Mouse (Mus musculus) natural killer cell, adult 2 months (primary cell): ENCODE results near the gene Ptprm.

Experiments used
- DNase-seq, 2 experiments: peaks; one replicate each; pipeline ENCODE4 v3.0.0; 2022; ENCODE audit warnings: low spot score in 2 of 2

The Ptprm gene

DNA sequence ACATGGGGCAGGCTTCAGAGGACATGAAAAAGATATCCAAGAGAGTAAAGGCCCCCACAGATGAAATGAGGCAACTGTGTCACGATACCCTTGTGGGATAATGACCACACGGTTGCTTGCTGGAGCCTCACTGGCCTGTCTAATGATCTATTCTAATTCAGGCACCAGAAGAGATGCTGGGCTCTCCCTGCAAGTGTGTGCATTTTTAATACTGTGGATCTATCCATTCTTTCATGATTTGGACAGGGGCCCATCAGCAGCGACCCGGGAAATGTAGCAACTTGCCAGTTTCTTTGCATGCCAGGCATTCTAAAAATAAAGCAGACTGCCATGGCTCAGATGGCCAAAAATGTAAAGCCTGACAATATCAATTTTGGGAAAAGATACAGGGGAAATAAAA, 280.7 kb downstream of the Ptprm start:
- no peak for DNase-seq

DNA sequence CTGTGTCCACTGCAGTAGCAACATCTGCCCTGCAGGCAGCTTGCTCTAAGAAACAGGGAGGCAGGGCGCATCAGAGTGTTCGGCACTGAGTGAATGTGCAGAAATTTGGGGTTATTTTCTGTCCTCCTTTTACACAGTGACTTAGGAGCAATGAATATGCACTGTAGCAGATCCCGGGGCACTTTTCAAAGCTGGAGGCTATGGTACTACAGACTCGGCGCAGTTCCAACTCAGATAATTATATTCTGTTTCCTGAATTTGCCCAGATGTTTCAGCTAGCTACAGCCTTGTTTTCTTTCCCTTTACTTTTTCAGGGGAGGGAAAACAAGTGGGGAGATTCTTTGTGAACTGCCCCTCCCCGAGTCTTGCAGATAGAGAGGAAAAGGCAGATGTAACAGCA, 281.1 kb downstream of the Ptprm start:
- no peak for DNase-seq

DNA sequence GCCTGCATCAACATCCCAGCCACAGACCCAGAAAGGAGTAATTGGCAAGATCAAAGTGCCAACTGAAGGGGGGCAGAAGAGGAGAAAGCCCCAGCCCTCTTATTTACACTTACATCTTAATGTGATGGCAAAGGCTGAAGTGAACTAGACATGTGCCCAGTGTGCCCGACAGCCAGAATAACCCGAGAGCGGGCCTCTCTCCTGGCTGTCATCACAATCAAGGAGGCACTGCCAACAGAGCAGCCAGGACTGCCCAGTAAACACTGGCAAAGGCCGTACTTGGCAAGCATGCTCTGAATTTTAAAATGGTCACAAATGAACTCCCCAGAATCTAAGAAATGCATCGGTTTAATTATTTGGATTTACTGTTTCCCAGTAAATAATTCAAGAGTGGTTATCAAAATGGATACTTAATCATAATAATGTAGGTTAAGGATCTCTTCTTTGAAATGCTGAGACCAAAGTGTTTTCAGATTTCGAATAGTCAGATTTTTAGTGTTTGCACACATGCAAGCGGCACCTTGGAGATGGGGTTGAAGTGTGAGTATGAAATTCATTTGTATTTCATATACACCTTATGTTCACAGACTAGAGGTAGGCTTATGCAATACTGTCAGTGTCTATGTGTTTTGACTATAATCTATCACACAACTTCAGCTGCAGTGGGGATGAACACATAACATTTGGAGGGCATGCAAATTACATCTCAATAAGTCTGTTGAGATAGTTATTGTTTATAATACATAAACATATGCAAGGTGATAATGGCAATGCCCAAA, 282.8 kb downstream of the Ptprm start:
- no peak for DNase-seq

DNA sequence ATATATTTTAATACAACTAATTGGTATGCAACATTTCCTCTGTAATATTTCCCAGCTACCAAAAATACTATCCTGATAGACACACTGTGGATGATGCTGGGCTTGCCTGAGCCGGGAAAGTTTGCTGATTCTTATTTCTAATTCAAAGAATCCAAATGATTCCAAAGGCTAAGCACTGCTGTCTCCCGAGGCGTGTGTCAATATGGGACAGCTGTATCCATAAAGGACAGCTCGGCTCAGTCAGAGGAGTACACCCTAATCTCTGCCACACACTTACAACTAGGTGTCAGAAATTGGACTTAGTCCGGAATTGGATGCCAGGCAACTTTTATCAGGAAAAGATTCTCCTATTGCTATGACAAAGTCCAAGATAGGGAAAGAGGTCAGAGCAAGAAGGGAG, 290.6 kb downstream of the Ptprm start:
- DNase-seq = no peak

DNA sequence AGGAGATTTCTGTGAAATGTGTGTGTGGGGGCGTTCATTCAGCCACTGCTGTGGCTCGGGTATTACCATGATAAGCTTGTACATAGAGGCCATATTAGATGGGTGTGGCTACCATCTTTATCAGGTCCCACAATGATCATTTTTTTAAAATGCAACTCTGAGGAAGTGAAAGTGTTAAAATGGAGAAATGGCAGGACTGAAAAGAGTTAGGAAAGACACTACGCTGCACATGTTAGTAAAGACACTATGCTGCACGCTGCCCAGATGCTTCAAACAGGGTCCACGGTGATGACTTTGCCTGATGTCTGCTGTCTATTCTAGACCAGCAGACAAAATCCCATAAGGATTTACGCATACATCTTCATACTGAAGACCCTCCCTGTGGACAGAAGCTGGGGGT, 298.6 kb downstream of the Ptprm start:
- DNase-seq = no peak

DNA sequence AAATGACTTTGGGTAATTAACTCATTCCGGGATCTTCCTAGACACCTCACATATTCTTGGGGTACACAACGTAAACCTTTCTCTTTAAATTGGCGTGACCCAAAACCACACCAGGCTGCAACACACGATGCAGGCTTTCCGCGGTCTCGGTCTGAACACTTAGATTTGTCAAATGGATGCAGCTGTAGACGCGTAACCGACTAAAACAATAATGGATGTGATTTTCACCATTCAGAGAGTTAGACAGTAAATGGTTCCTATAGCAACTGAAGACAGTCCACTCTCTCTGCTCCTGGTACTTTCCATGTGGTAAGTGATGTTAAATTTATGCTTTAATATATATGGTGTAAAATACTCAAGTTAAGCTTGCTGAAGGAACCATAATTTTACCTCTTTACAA, 300.1 kb downstream of the Ptprm start:
- DNase-seq = no peak

DNA sequence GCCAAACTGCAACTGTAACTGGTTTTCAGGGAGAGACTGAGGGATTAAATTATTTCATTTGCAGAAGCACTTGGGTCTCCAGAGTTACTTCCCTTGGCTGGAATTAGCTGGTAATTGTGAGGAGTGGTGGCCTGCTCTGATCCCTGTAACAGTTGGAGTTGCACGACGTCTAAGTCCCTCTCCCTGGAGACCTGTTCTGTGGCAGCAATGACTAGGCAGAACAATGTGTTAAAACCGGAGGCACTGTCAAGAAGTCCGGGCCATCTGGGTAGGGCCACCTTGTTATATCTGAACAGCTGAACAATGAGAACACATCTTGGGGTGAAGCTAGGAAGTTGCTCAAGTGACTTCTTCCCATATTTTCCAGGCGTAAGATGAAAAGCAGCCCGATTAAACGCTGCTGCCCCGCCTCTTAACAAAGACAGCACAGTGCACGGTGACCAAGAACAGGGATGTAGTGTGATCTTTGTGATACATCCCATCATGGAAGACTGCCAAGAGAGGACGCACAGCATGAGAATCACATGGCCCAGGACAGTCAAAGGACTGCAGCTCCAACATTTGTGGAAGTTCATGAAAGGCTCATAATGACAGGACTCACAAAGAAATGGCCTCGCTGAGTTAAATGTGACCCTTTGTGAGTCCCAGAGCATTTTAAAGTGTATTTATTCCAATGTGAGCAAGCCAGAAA, 301.5 kb downstream of the Ptprm start:
- DNase-seq = no peak

DNA sequence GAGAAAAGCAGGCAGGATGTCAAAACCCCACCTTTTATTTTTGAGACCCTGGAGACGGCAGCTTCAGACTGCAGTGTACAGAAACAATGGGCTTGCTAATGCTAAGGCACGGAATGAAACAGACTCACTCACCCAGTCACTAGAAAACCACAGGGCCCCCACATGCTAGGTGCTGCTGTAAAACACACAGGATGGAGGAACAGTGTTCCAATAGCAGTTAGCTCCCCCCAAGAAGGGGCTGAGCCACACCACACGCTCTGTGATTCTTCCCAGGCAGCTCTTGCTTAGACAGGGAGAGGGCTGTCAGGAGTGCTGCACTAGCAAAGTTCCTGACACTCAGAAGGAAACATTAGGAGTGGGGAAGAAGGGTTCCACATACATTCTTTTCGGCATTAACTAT, 306.6 kb downstream of the Ptprm start:
- DNase-seq = no peak

DNA sequence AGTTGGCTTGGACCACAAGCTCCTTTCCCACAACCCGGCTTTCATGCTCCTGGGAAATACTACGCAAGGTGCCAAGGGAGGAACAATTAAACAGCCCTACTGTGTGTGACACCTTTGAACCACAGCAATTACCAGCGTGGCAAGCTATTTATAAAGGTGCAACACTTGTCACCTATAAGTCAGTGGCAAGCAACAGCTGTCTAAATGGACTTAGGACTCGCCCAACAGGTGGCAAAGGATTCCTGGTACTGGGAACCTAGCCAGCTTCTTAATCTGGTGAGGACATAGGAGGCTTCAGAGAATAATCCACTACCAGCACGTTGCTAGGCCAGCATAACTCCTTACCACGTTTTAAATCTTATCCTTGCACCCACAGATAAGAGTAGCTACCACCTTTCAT, 315.7 kb downstream of the Ptprm start:
- no peak for DNase-seq

DNA sequence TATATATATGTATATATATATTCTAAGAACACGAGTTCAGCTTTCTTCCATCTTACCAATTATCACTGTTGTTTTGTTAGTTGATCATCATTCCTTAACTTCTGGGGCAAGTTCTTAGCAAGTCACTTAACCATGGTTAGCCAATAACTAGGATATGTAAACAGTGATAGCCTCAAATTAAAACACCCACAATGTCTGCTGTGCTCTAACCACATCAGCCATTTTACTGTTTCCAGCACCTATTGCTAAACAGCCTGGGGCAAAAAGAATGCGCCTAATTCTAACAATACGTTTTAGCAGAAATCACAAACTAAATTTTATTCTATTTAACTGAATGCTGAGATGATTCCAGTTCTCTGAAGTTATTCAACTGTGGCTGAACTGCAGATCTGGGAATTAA, 320.7 kb downstream of the Ptprm start:
- no peak for DNase-seq

DNA sequence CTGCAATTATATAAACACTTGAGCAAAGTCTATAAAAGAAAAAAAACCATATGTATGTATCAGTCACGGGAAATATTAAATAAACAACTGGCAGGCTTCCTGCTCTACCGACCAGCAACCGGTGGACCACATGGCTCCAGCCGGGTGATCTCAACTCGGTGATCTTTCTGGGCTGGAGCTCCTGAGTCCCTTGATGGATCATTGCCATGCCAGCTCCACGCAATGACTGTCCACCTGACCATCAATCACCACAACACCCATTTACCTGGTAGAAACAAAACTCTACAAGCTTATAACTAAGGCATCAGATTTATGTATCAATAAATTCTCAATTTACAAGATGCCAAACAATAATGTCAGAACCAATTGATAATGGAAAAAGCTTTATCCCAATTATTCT, 322.2 kb downstream of the Ptprm start:
- no peak for DNase-seq

DNA sequence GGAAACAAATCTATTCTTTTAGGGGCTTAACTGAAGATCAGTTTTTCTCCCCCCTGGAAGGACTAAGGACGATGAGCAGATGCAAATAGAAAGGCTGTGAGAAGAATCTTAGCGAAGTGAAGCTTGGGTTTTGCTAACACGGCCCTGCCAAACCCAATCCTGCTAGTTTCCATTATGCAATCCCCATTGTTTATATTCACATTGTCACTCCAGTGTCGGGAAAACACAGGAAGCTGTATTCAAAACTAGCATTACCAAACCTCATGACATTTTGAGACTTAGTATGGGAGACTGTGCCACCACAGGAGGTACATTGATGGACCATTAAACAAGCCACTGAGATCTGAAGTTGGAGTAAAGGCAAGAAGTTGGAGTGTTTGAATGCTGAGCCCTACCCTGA, 322.9 kb downstream of the Ptprm start:
- DNase-seq = no peak

DNA sequence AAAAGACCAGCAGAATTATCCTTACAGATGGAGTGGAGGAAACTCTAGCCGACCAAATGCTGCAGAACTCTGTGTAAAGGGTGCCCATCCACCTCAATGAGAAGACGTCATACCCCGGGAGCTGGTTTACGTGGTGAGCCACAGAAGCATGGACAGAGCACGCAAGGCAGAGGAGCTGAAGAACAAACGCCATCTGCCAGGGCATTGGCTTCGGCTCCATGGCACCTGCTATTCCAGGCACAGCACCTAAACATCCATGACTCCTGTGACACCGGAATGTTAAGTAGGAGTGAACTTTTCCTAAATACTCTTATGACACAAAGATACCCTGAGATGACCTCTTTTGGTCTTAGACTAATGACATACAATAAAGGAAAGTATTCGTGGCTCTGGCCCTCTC, 327.0 kb downstream of the Ptprm start:
- no peak for DNase-seq

DNA sequence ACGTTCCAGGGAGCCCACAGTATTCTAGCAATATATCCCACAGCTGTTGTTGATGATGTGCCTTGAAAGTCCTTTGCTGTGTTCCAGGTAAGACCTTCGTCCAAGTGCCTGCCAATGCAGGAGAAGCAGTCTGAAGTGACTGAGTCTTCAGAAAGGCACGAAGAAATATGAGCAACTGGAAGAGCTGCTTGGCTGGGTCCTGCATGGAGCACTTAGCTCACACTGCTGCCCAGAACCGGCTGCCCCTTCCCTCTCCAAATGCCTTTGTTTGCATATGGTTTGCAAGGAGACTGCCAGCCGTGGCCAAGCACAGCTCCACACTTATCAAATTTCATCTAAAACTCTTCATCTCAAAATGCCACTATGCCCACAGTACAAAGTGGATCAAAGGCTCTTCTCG, 337.8 kb downstream of the Ptprm start:
- DNase-seq = no peak

DNA sequence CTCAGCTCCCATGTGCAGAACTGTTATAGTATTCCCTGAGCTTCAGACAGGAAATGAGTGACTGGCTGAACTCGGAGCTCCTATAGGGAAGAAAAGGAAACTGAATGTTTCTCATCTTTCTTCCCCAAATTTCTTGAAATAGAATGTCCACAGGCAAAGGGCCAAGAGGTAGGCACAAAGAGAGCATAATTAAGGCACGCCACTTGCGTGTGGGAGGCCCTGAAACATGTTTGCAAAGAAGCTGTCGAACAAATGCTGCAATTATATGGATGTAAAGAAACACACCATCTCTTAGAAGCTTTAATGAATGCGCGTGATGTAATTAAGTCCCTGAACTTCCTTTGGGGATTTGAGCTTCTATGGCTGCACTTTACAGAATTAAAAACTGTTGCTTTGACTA, 341.0 kb downstream of the Ptprm start:
- no peak for DNase-seq

DNA sequence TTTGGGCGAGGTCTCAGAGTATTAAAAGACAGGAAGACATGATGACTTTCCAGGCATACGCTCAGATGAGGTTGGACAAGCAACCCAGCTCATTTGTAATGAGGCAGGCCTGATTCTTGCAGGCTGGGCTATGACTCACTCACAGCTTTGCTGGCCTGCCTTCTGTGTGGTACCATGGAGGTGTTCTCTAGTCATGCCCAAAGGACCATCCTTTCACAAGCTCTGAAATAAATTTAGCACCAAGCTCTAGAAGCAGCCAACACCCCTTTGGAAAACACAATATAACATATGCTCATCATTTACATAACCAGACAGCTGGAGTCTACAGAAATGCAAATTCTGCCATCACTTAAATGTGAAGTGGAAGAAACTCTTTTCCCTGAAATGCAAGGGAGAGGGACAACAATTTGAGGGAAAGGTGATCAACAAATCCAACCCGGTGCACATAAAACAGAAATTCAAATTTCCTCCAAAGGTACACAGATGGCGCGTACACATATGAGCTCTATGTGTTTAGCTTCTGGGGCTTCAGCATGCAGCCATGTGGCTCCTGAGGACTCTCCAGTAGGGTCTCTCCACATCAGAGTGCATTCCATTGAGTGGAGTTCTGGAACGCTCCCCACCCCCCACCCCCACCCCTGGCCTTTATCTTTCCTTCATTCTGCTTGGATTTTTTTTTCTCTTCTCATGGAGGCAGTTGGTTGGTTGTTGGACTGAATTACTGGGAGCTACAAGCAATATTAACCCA, 342.2 kb downstream of the Ptprm start:
- no peak for DNase-seq

DNA sequence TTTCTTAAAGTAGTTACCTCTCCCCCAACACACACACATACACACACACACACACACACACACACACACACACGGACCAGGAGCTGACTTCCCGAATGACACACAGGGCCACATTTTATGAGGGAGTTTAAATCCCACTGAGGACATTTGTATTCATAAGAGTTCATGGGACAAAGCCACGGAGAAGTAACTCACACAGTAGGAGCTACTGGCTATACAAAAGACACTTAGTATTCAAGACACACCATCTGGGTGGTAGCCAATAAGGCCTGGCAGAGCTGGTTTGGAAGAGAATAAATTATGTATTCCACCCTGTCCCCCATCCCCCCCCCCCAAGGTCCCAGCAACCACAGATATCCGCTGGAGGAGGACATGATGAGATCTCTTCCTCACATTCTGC, 344.1 kb downstream of the Ptprm start:
- no peak for DNase-seq

DNA sequence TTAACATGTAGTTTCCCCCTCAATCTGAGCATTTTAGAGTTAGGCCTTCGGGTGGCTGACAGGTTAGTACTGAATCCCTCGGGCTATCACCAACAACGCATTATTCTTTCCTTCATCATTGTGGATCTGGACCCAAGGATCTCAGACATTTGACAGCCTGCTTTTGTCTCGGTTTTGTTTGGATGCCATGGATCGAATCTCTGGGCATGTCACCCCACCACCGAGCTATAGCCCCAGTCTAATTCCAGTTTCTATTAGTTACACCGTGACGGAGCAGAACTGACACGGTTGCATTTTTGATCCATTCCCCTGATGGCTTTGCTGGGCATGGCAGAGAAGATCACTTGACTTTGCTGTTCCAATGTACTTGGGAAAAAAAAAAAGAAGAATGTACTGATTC, 346.1 kb downstream of the Ptprm start:
- no peak for DNase-seq

DNA sequence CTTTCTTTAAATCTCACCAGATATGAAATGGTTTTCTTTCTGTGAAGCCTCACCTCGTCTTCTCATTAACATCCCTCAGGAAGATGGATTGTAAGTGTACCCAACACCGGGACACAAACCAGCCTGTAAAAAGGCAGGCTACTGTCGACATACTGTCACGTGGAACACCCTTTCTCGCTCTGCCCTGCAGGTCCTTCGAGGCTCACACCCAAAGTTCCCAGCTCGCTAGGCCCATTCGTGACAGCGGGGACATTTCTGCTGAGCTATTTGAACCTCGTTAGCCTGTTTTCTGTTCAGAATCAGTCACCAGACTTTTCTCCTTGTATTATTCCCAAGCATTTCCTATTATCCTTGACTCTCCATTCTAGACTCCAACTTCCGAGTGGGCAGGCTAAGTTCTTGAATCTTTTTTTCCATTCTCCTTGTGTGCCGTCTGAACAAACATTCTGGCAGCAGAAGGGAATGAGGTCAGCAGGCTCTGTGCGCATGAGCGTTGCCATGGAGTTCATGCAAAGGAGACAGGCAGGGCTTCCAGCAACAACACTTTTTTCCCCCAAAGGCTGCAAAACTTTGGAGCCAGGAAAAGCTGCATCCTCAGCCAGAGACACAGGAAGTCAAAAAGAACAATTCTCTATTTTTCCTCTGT, 347.4 kb downstream of the Ptprm start:
- DNase-seq = no peak

DNA sequence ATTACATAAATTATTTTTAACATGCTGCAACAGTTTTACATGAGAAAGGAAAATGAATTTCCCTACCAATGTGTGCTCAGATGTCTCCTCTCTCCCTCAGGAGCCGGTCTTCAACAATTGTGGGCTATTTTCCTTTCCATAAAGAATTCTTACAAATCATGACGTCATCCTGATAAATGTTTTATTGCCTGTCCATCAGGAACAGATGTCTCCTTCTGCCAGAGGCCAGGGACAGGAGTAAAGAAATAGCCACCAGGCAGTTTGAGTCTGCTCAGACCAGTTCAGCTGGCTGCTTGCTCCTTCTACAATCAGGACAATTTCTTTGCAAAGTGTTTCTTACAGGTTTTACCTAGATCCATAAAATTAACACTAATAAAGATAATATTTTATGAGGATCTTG, 357.4 kb downstream of the Ptprm start:
- no peak for DNase-seq

DNA sequence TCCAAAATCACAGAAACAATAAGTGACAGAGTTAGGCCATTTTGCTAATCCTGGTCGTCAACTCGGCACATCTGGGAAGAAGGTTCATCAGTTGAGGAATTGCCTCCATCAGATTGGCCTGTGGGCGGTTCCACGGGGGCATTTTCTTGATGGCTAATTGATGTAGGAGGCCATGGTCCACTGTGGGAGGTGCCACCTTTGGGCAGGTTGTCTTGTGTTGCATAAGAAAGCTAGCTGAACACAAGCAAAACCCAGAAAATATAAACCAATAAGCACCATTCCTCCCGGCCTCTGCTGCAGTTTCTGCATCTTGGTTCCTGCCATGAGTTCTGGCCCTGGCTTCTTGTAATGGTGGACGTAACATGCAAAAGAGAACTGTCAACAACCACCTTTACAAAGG, 358.2 kb downstream of the Ptprm start:
- no peak for DNase-seq

DNA sequence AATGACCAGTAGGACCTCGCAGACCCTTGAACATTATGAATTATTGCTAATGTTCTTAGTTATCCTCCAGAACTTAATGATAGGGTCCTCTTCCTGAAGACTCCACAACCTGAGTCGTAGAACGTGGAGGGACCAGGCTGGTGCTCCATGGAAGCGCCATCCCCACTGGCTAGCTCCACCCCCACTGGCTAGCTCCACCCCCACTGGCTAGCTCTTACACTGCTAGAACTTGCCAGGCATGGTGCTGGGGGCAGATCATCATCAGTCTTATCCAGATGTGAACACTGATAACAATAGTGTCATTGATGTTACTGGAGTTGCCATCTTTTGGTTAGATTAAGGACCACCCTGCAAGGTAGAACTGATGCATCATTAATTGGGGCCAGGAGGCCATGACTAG, 362.4 kb downstream of the Ptprm start:
- DNase-seq = no peak

DNA sequence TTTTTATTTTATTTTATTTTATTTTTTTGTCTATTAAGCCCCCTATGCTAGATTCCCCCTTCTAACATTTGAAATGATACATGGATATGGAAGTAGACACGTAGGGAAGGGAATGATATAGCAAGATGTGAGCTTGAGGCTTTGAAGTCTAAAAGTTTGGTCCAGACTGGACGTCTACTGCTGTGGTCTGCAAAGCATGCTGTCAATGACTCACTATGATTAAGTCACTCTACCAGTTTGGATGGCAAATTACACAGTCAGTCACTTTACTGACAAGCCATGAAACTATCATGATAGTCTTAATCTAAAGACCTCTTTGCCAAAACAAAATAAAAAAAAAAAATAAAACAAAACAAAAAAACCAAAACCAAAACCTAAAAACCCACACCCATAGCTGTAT, 363.5 kb downstream of the Ptprm start:
- no peak for DNase-seq
